Comparison of ENCODE assay signal across 8 mouse cellular contexts in the genomic region with DNA sequence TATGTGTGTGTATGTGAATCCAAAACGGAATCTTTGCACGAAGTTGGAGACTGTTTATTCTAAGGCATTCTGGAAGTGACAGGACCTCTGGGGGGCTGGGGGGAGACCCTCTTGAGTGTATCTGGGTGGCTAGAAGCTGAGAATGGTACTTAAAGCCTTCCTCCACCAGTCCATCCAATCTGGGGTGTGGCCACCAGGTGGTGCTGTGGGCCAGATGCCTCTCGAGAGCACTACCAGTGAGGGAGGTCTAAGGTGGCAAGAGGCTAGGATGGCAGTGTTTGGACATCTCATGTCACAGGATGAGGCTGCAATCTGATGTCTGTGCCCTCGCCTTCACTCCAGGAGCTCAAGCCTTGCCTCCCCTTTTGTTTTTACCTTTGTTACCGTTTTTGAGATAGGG. TPM values are rescaled to one million over a fixed set of nuclear protein-coding genes. Genes with fewer than 3 reads are reported as not detected.
DNase-seq lines count a peak whose midpoint lies in the region; ATAC-seq and TF ChIP-seq lines count a peak whose summit lies in the region.
"Had no signal": no experiment of that assay in that cellular context is flagged by ENCODE, and none has a peak within 500 bp of the region (broad histone marks: within the 10 kb centered on the region; RNA-seq: fewer than 3 reads in every experiment).

No protein-coding gene starts in this region.

- DNase-seq in MN1 (ENCODE audit: low spot score), result peak; percentile 85
- DNase-seq in heart, postnatal 36 days, result peak; percentile 85 to 92
- peak; percentile 88 to 90 for DNase-seq in layer of hippocampus, postnatal 10 days (ENCODE audit: low spot score in 2 of 2)
- peak; percentile 66 for DNase-seq in spleen, adult 12 weeks (ENCODE audit: low spot score)

- no peaks in the 10 kb centered on the region for H3K27me3 ChIP-seq in embryonic facial prominence, embryonic 15.5 days

- 0 out of 2 replicates have a peak, but pooled peaks have one; percentile 3 for ATAC-seq in embryonic facial prominence, embryonic 15.5 days (ENCODE audit: insufficient number of reproducible peaks, low FRiP score, low TSS enrichment, low read depth)
- peak; percentile 81 for ATAC-seq in megakaryocyte, adult 5-6 weeks (ENCODE audit: poor library complexity, severe bottlenecking)

- peaks cover 33% of the 10 kb centered on the region for H3K36me3 ChIP-seq in embryonic facial prominence, embryonic 15.5 days

- no peak overlapping the region for H3K4me3 ChIP-seq in bone marrow, adult 2 months (replicated peaks; ENCODE audit: control insufficient read depth, low read depth, low read length)
- no peak overlapping the region for H3K4me3 ChIP-seq in embryonic facial prominence, embryonic 15.5 days (replicated peaks)
- H3K4me3 ChIP-seq: megakaryocyte, embryonic 14.5 days had no signal

- TF ChIP-seq POLR2A in bone marrow, adult 2 months (IDR thresholded peaks at IDR 0.05; ENCODE audit: borderline replicate concordance, control insufficient read depth, low read depth, low read length), result no peak

- TF ChIP-seq CTCF in bone marrow, adult 2 months (IDR thresholded peaks at IDR 0.05; ENCODE audit: control insufficient read depth, insufficient read depth, low read length), result peak; percentile 98

- no peak overlapping the region for H3K9ac ChIP-seq in embryonic facial prominence, embryonic 15.5 days

- H3K4me2 ChIP-seq in embryonic facial prominence, embryonic 15.5 days (replicated peaks), result no peak overlapping the region

- H3K27ac ChIP-seq in bone marrow, adult 2 months (ENCODE audit: control insufficient read depth, insufficient read depth, low read depth, low read length, poor library complexity), result no peak overlapping the region
- H3K27ac ChIP-seq in embryonic facial prominence, embryonic 15.5 days (replicated peaks), result no peak overlapping the region

- H3K9me3 ChIP-seq in embryonic facial prominence, embryonic 15.5 days (replicated peaks), result no peaks in the 10 kb centered on the region
- H3K9me3 ChIP-seq: megakaryocyte, embryonic 14.5 days had no signal

- H3K4me1 ChIP-seq in bone marrow, adult 2 months (ENCODE audit: control insufficient read depth, insufficient read depth, low read length), result no peaks in the 10 kb centered on the region
- H3K4me1 ChIP-seq in embryonic facial prominence, embryonic 15.5 days, result peaks cover 7% of the 10 kb centered on the region

- intact Hi-C loops in heart, postnatal 36 days (cut with DNase I), result loop anchor here (1.0 to 2.0 kb wide), 2 partner anchors 81 to 194 kb away; no protein-coding TSS in a partner anchor

- WGBS in bone marrow, adult 2 months, result 19% methylated on average over 5 of the region's 5 CpGs
- 32% methylated on average over 5 of the region's 5 CpGs for WGBS in embryonic facial prominence, embryonic 15.5 days

RNA-seq across cellular contexts. Expression of gene Tsku, which starts 12.0 kb away (rescaled TPM):
- 2.0 and 3.2 TPM in 2 replicates for polyA plus RNA-seq in bone marrow, adult 2 months (2011; ENCODE audit: insufficient read depth, insufficient read length, low replicate concordance, missing spikeins)
- polyA plus RNA-seq in embryonic facial prominence, embryonic 15.5 days (2015; fragmentation: Nextera tagmentation; extraction: Ambion mirVana), result 17.0 and 20.7 TPM in 2 replicates
- 1 to 10 TPM; 2.8 to 3.2 TPM for total RNA-seq in heart, postnatal 36 days (2021)
- total RNA-seq in layer of hippocampus, postnatal 10 days (2021), result 1 to 10 TPM; 6.3 to 7.1 TPM
- not detected in 2 replicates for total RNA-seq in megakaryocyte, adult 5-6 weeks (2015)
- 0.07 and 0.37 TPM in 2 replicates for total RNA-seq in megakaryocyte, adult 5-6 weeks (2017)

RNA-seq across cellular contexts. Expression of gene Acer3, which starts 28.1 kb away (rescaled TPM):
- polyA plus RNA-seq in bone marrow, adult 2 months (2011; ENCODE audit: insufficient read depth, insufficient read length, low replicate concordance, missing spikeins), result 11.7 and 12.9 TPM in 2 replicates
- 43.5 and 43.9 TPM in 2 replicates for polyA plus RNA-seq in embryonic facial prominence, embryonic 15.5 days (2015; fragmentation: Nextera tagmentation; extraction: Ambion mirVana)
- 10 to 100 TPM; 12.8 to 13.5 TPM for total RNA-seq in heart, postnatal 36 days (2021)
- total RNA-seq in layer of hippocampus, postnatal 10 days (2021), result 10 to 100 TPM; 14.7 to 17.8 TPM
- 98.2 and 107 TPM in 2 replicates for total RNA-seq in megakaryocyte, adult 5-6 weeks (2015)
- total RNA-seq in megakaryocyte, adult 5-6 weeks (2017), result 84.2 and 85.4 TPM in 2 replicates

Comparison
In these comparisons a context has a peak if more than half of its experiments do, and no peak if none do; other contexts are left out.
1. RNA of gene Acer3, which starts 28.1 kb away (total RNA-seq): 84.2 to 107 TPM in megakaryocyte, adult 5-6 weeks; 14.7 to 17.8 TPM in layer of hippocampus, postnatal 10 days and 12.8 to 13.5 TPM in heart, postnatal 36 days; every median in the first group is over 4 times any median in the second.
2. Peak in every context shown above with its lines, with median percentiles within 50 percentile points of each other: DNase-seq.